Comparison of ENCODE assay signal across 8 mouse cellular contexts in genomic region chr5:129778348-129778995, GRCm38 (mm10). TPM values are rescaled to one million over a fixed set of nuclear protein-coding genes. Genes with fewer than 3 reads are reported as not detected.
A peak's percentile ranks its signal among the peaks of the same experiment; 100 is the strongest.
DNase-seq lines count a peak whose midpoint lies in the region; ATAC-seq lines count a peak whose summit lies in the region.

No protein-coding gene starts in this region.

- peaks cover 5% of the 10 kb centered on the region; the same call in 1 of the 2 replicates for H3K4me1 ChIP-seq in lung, embryonic 16.5 days (replicated peaks; ENCODE audit: control insufficient read depth, insufficient read depth, low read length)
- H3K4me1 ChIP-seq in embryonic facial prominence, embryonic 14.5 days (ENCODE audit: control insufficient read depth, insufficient read depth, low read length): 0 out of 2 replicates have a peak, but pooled peaks cover 6% of the 10 kb centered on the region
- H3K4me1 ChIP-seq in limb, embryonic 13.5 days: peaks cover 15% of the 10 kb centered on the region
- peaks cover 5% of the 10 kb centered on the region for H3K4me1 ChIP-seq in stomach, embryonic 14.5 days (ENCODE audit: control insufficient read depth, insufficient read depth, low read length)

- H3K9me3 ChIP-seq in lung, embryonic 16.5 days (ENCODE audit: control insufficient read depth, low read length): no peaks in the 10 kb centered on the region
- no peaks in the 10 kb centered on the region for H3K9me3 ChIP-seq in embryonic facial prominence, embryonic 14.5 days (ENCODE audit: control insufficient read depth, low read length)
- H3K9me3 ChIP-seq in limb, embryonic 13.5 days: no peaks in the 10 kb centered on the region
- H3K9me3 ChIP-seq in stomach, embryonic 14.5 days (ENCODE audit: control insufficient read depth, low read depth, low read length): no peaks in the 10 kb centered on the region

- ATAC-seq in lung, embryonic 16.5 days (ENCODE audit: low read depth): no peak
- no peak for ATAC-seq in embryonic facial prominence, embryonic 14.5 days (ENCODE audit: low read depth)
- no peak for ATAC-seq in limb, embryonic 13.5 days (ENCODE audit: low FRiP score, low read depth)
- ATAC-seq in stomach, embryonic 14.5 days (ENCODE audit: insufficient number of reproducible peaks, insufficient read depth, low FRiP score, low read depth): no peak

- peak overlapping the region; percentile 66 for H3K9ac ChIP-seq in lung, embryonic 16.5 days (ENCODE audit: low read length)
- H3K9ac ChIP-seq in embryonic facial prominence, embryonic 14.5 days (ENCODE audit: low read depth, low read length): peak overlapping the region; percentile 66
- H3K9ac ChIP-seq in limb, embryonic 13.5 days: peak overlapping the region; percentile 78
- peak overlapping the region; percentile 39 for H3K9ac ChIP-seq in stomach, embryonic 14.5 days (replicated peaks; ENCODE audit: low read depth, low read length)

- H3K4me2 ChIP-seq in lung, embryonic 16.5 days (ENCODE audit: low read depth, low read length): peak overlapping the region; percentile 69
- H3K4me2 ChIP-seq in embryonic facial prominence, embryonic 14.5 days (ENCODE audit: low read depth, low read length): peak overlapping the region; percentile 92
- H3K4me2 ChIP-seq in limb, embryonic 13.5 days (replicated peaks): peak overlapping the region; percentile 86
- H3K4me2 ChIP-seq in stomach, embryonic 14.5 days (replicated peaks; ENCODE audit: low read depth, low read length): peak overlapping the region; percentile 59

- H3K27me3 ChIP-seq in lung, embryonic 16.5 days (ENCODE audit: control insufficient read depth, insufficient read depth, low read depth, low read length): no peaks in the 10 kb centered on the region
- no peaks in the 10 kb centered on the region for H3K27me3 ChIP-seq in embryonic facial prominence, embryonic 14.5 days (replicated peaks; ENCODE audit: control insufficient read depth, insufficient read depth, low read length)
- no peaks in the 10 kb centered on the region for H3K27me3 ChIP-seq in limb, embryonic 13.5 days
- no peaks in the 10 kb centered on the region for H3K27me3 ChIP-seq in stomach, embryonic 14.5 days (ENCODE audit: control insufficient read depth, insufficient read depth, low read length)

- peak overlapping the region; percentile 55 for H3K4me3 ChIP-seq in lung, embryonic 16.5 days (ENCODE audit: low read length)
- peak overlapping the region; percentile 63 for H3K4me3 ChIP-seq in embryonic facial prominence, embryonic 14.5 days (ENCODE audit: low read depth, low read length)
- peak overlapping the region; percentile 63 for H3K4me3 ChIP-seq in limb, embryonic 13.5 days
- peak overlapping the region; percentile 59 for H3K4me3 ChIP-seq in stomach, embryonic 14.5 days (ENCODE audit: low read depth, low read length)

- WGBS in lung, embryonic 16.5 days: 27% methylated on average over 11 of the region's 11 CpGs
- 34% methylated on average over 11 of the region's 11 CpGs for WGBS in embryonic facial prominence, embryonic 14.5 days
- WGBS in limb, embryonic 13.5 days: 38% methylated on average over 11 of the region's 11 CpGs
- WGBS in stomach, embryonic 14.5 days: 32% methylated on average over 11 of the region's 11 CpGs

- no peak overlapping the region for H3K27ac ChIP-seq in lung, embryonic 16.5 days (ENCODE audit: low read length)
- H3K27ac ChIP-seq in embryonic facial prominence, embryonic 14.5 days (replicated peaks; ENCODE audit: low read depth, low read length): no peak overlapping the region
- no peak overlapping the region for H3K27ac ChIP-seq in limb, embryonic 13.5 days
- no peak overlapping the region for H3K27ac ChIP-seq in stomach, embryonic 14.5 days (ENCODE audit: low read length)

- H3K36me3 ChIP-seq in lung, embryonic 16.5 days (ENCODE audit: control insufficient read depth, insufficient read depth, low read length): no peaks in the 10 kb centered on the region
- H3K36me3 ChIP-seq in embryonic facial prominence, embryonic 14.5 days (ENCODE audit: control insufficient read depth, insufficient read depth, low read length): peaks cover 4% of the 10 kb centered on the region; the same call in 1 of the 2 replicates
- no peaks in the 10 kb centered on the region; the same call in 1 of the 2 replicates for H3K36me3 ChIP-seq in limb, embryonic 13.5 days
- H3K36me3 ChIP-seq in stomach, embryonic 14.5 days (ENCODE audit: control insufficient read depth, insufficient read depth, low read length): no peaks in the 10 kb centered on the region

- DNase-seq in lung, postnatal 10 days: no peak
- DNase-seq in embryonic facial prominence, embryonic 14.5 days (ENCODE audit: low spot score): no peak
- no peak for DNase-seq in thymus, postnatal 10 days (ENCODE audit: low spot score in 2 of 2)
- DNase-seq in frontal cortex, postnatal 14 days (ENCODE audit: low spot score in 2 of 2): no peak
- DNase-seq in adrenal gland, adult 8-10 months: no peak

RNA-seq across cellular contexts. Expression of gene Psph, which starts 8.8 kb away (rescaled TPM):
- polyA plus RNA-seq in lung, embryonic 16.5 days (2015; fragmentation: Nextera tagmentation; extraction: Ambion mirVana): 32.7 and 33.5 TPM in 2 replicates
- polyA plus RNA-seq in embryonic facial prominence, embryonic 14.5 days (2014; fragmentation: Nextera tagmentation; extraction: Ambion mirVana): 33.1 and 33.5 TPM in 2 replicates
- polyA plus RNA-seq in limb, embryonic 13.5 days (2015; fragmentation: Nextera tagmentation; extraction: Ambion mirVana): 26.1 and 28.5 TPM in 2 replicates
- 36.4 and 37.0 TPM in 2 replicates for polyA plus RNA-seq in stomach, embryonic 14.5 days (2014; fragmentation: Nextera tagmentation; extraction: Ambion mirVana)
- total RNA-seq in adrenal gland, adult 8-10 months (2022): 10 to 100 TPM; 19.7 to 25.4 (median 22.5) TPM

RNA-seq across cellular contexts. Expression of gene Nipsnap2, which starts 53.6 kb away (rescaled TPM):
- 94.7 and 98.7 TPM in 2 replicates for polyA plus RNA-seq in lung, embryonic 16.5 days (2015; fragmentation: Nextera tagmentation; extraction: Ambion mirVana)
- 112 and 116 TPM in 2 replicates for polyA plus RNA-seq in embryonic facial prominence, embryonic 14.5 days (2014; fragmentation: Nextera tagmentation; extraction: Ambion mirVana)
- 119 and 130 TPM in 2 replicates for polyA plus RNA-seq in limb, embryonic 13.5 days (2015; fragmentation: Nextera tagmentation; extraction: Ambion mirVana)
- polyA plus RNA-seq in stomach, embryonic 14.5 days (2014; fragmentation: Nextera tagmentation; extraction: Ambion mirVana): 98.4 and 103 TPM in 2 replicates
- 100 to 1,000 TPM; 133 to 158 (median 149) TPM for total RNA-seq in adrenal gland, adult 8-10 months (2022)
